Comparison of ENCODE assay signal across 7 mouse cellular contexts in the genomic region with DNA sequence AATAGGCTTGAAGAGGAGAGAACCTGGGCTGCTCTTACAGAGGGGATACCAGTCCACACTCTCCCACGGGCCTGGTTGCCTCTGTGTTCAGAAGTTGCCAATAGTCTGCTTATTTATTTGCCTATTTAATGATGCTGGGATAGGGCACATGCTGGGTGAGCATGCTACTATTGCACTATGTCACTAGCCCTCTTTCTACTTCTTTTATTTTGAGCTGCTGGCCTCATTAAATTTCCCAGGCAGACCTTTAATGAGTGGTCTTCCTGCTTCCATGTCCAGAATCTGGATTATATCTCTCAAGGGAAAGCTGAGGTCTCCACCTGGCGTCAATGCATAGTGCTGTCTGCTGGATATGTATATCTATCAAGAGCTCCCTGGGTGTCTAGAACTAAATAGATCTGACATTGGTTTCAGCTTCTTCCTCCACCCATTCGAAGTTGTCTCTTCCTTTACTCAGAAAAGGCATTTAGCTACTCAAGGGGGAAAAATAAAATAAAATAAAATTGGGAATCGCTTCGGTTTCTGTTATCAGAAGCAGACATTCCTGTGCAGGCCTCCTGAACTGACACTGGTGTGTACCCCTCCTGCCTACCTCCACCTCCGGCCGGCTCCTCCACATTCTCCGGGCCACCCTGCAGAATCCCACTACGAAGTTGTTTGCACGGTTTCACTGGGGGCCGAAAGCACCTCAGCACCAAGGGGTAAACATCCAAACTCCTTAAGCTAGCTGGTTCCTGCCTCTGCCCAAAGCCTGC. TPM values are rescaled to one million over a fixed set of nuclear protein-coding genes. Genes with fewer than 3 reads are reported as not detected.
DNase-seq lines count a peak whose midpoint lies in the region; ATAC-seq and TF ChIP-seq lines count a peak whose summit lies in the region.

No protein-coding gene starts in this region.

- no peaks in the 10 kb centered on the region for H3K9me3 ChIP-seq in lung, postnatal 0 days (ENCODE audit: low read length)
- H3K9me3 ChIP-seq in embryonic facial prominence, embryonic 14.5 days (ENCODE audit: control insufficient read depth, low read length): no peaks in the 10 kb centered on the region
- no peaks in the 10 kb centered on the region for H3K9me3 ChIP-seq in limb, embryonic 12.5 days
- H3K9me3 ChIP-seq in stomach, embryonic 15.5 days: no peaks in the 10 kb centered on the region

- ATAC-seq in lung, postnatal 0 days: no peak
- ATAC-seq in embryonic facial prominence, embryonic 14.5 days (ENCODE audit: low read depth): no peak; the same call in 1 of the 2 replicates
- no peak for ATAC-seq in limb, embryonic 12.5 days (ENCODE audit: insufficient number of reproducible peaks, insufficient read depth, low FRiP score, low TSS enrichment, low read depth)
- ATAC-seq in stomach, embryonic 15.5 days (ENCODE audit: insufficient read depth, low FRiP score, low read depth): no peak

- DNase-seq in lung, postnatal 0 days (ENCODE audit: low spot score): peak; percentile 29
- DNase-seq in lung, adult 18-20 months: no peak
- no peak for DNase-seq in embryonic facial prominence, embryonic 14.5 days (ENCODE audit: low spot score)
- no peak for DNase-seq in spleen, adult 18-20 months
- no peak for DNase-seq in gastrocnemius, postnatal 36 days

- TF ChIP-seq CTCF in lung, postnatal 0 days (IDR thresholded peaks at IDR 0.05): peak; percentile 34

- no peak for TF ChIP-seq EP300 in lung, postnatal 0 days (IDR thresholded peaks at IDR 0.05)

- H3K27ac ChIP-seq in lung, postnatal 0 days (ENCODE audit: low read length): no peak overlapping the region
- peak overlapping the region; percentile 79 for H3K27ac ChIP-seq in embryonic facial prominence, embryonic 14.5 days (replicated peaks; ENCODE audit: low read depth, low read length)
- peak overlapping the region; percentile 76 for H3K27ac ChIP-seq in limb, embryonic 12.5 days
- H3K27ac ChIP-seq in stomach, embryonic 15.5 days: peak overlapping the region; percentile 40; the same call in 1 of the 2 replicates

- no peaks in the 10 kb centered on the region for H3K36me3 ChIP-seq in lung, postnatal 0 days (ENCODE audit: insufficient read depth, low read length)
- 0 out of 2 replicates have a peak, but pooled peaks cover 2% of the 10 kb centered on the region for H3K36me3 ChIP-seq in embryonic facial prominence, embryonic 14.5 days (ENCODE audit: control insufficient read depth, insufficient read depth, low read length)
- peaks cover 7% of the 10 kb centered on the region; the same call in 1 of the 2 replicates for H3K36me3 ChIP-seq in limb, embryonic 12.5 days
- H3K36me3 ChIP-seq in stomach, embryonic 15.5 days: no peaks in the 10 kb centered on the region

- H3K4me2 ChIP-seq in lung, postnatal 0 days (replicated peaks; ENCODE audit: low read depth, low read length): peak overlapping the region; percentile 79
- H3K4me2 ChIP-seq in embryonic facial prominence, embryonic 14.5 days (ENCODE audit: low read depth, low read length): peak overlapping the region; percentile 57
- peak overlapping the region; percentile 75 for H3K4me2 ChIP-seq in limb, embryonic 12.5 days
- H3K4me2 ChIP-seq in stomach, embryonic 15.5 days: peak overlapping the region; percentile 62

- 0 out of 2 replicates have a peak overlapping the region, but pooled peaks have one; percentile 5 for H3K9ac ChIP-seq in lung, postnatal 0 days (replicated peaks; ENCODE audit: low read depth)
- peak overlapping the region; percentile 76 for H3K9ac ChIP-seq in embryonic facial prominence, embryonic 14.5 days (ENCODE audit: low read depth, low read length)
- peak overlapping the region; percentile 75 for H3K9ac ChIP-seq in limb, embryonic 12.5 days (replicated peaks)
- no peak overlapping the region for H3K9ac ChIP-seq in stomach, embryonic 15.5 days

- intact Hi-C loops in gastrocnemius, postnatal 36 days (cut with DNase I): no loop called here

- peaks cover 9% of the 10 kb centered on the region; the same call in 1 of the 2 replicates for H3K4me1 ChIP-seq in lung, postnatal 0 days (ENCODE audit: insufficient read depth, low read depth, low read length)
- H3K4me1 ChIP-seq in embryonic facial prominence, embryonic 14.5 days (ENCODE audit: control insufficient read depth, insufficient read depth, low read length): peaks cover 22% of the 10 kb centered on the region
- H3K4me1 ChIP-seq in limb, embryonic 12.5 days (replicated peaks): peaks cover 26% of the 10 kb centered on the region
- peaks cover 19% of the 10 kb centered on the region; the same call in 1 of the 2 replicates for H3K4me1 ChIP-seq in stomach, embryonic 15.5 days

- 11% methylated on average over 11 of the region's 11 CpGs for WGBS in lung, postnatal 0 days
- 12% methylated on average over 11 of the region's 11 CpGs for WGBS in embryonic facial prominence, embryonic 14.5 days
- 10% methylated on average over 11 of the region's 11 CpGs for WGBS in limb, embryonic 12.5 days
- 8% methylated on average over 11 of the region's 11 CpGs for WGBS in stomach, embryonic 15.5 days

- peak overlapping the region; percentile 63 for H3K4me3 ChIP-seq in lung, postnatal 0 days (ENCODE audit: low read depth, low read length)
- H3K4me3 ChIP-seq in embryonic facial prominence, embryonic 14.5 days (ENCODE audit: low read depth, low read length): peak overlapping the region; percentile 49
- peak overlapping the region; percentile 64 for H3K4me3 ChIP-seq in limb, embryonic 12.5 days (replicated peaks)
- peak overlapping the region; percentile 62 for H3K4me3 ChIP-seq in stomach, embryonic 15.5 days (replicated peaks)

- no peaks in the 10 kb centered on the region for H3K27me3 ChIP-seq in lung, postnatal 0 days (replicated peaks; ENCODE audit: insufficient read depth, low read length)
- no peaks in the 10 kb centered on the region for H3K27me3 ChIP-seq in embryonic facial prominence, embryonic 14.5 days (replicated peaks; ENCODE audit: control insufficient read depth, insufficient read depth, low read length)
- no peaks in the 10 kb centered on the region for H3K27me3 ChIP-seq in limb, embryonic 12.5 days
- H3K27me3 ChIP-seq in stomach, embryonic 15.5 days (replicated peaks): no peaks in the 10 kb centered on the region

RNA-seq across cellular contexts. Expression of a gene that starts 0.5 kb away (rescaled TPM):
- polyA plus RNA-seq in lung, postnatal 0 days (2015; fragmentation: Nextera tagmentation; extraction: Ambion mirVana): 12.9 and 13.4 TPM in 2 replicates
- 22.5 and 23.3 TPM in 2 replicates for polyA plus RNA-seq in embryonic facial prominence, embryonic 14.5 days (2014; fragmentation: Nextera tagmentation; extraction: Ambion mirVana)
- 18.6 and 21.3 TPM in 2 replicates for polyA plus RNA-seq in limb, embryonic 12.5 days (2016; fragmentation: Nextera tagmentation; extraction: Ambion mirVana)
- 25.8 and 29.8 TPM in 2 replicates for polyA plus RNA-seq in stomach, embryonic 15.5 days (2015; fragmentation: Nextera tagmentation; extraction: Ambion mirVana)
- 1 to 10 TPM; 4.2 to 4.7 TPM for total RNA-seq in gastrocnemius, postnatal 36 days (2021)

RNA-seq across cellular contexts. Expression of a gene that starts 46.5 kb away (rescaled TPM):
- polyA plus RNA-seq in lung, postnatal 0 days (2015; fragmentation: Nextera tagmentation; extraction: Ambion mirVana): 0.11 and 0.24 TPM in 2 replicates
- 0.94 and 0.99 TPM in 2 replicates for polyA plus RNA-seq in embryonic facial prominence, embryonic 14.5 days (2014; fragmentation: Nextera tagmentation; extraction: Ambion mirVana)
- polyA plus RNA-seq in limb, embryonic 12.5 days (2016; fragmentation: Nextera tagmentation; extraction: Ambion mirVana): 2.4 TPM in 2 replicates
- polyA plus RNA-seq in stomach, embryonic 15.5 days (2015; fragmentation: Nextera tagmentation; extraction: Ambion mirVana): 0.88 and 0.94 TPM in 2 replicates
- under 1 TPM in 1 of 2 experiments, not detected in 1; 0.10 TPM for total RNA-seq in gastrocnemius, postnatal 36 days (2021)
